15 mouse cellular contexts compared by ENCODE assay signal in genomic region chr8:57457152-57457551, GRCm38 (mm10). TPM values are rescaled to one million over a fixed set of nuclear protein-coding genes. Genes with fewer than 3 reads are reported as not detected.
DNase-seq lines count a peak whose midpoint lies in the region; ATAC-seq and TF ChIP-seq lines count a peak whose summit lies in the region.
"Had no signal": no experiment of that assay in that cellular context is flagged by ENCODE, and none has a peak within 500 bp of the region (broad histone marks: within the 10 kb centered on the region; RNA-seq: fewer than 3 reads in every experiment).

No protein-coding gene starts in this region.

- peak; percentile 73 for DNase-seq in forebrain, embryonic 14.5 days (ENCODE audit: low spot score)
- no peak for DNase-seq in forebrain, embryonic 10.5 days (ENCODE audit: extremely low spot score, low spot score)
- DNase-seq in kidney, adult 2 months = peak; percentile 37
- no peak for DNase-seq in kidney, postnatal 10 days
- DNase-seq in brain, adult 2 months (ENCODE audit: low read depth, low spot score) = peak; percentile 49
- peak; percentile 58 for DNase-seq in layer of hippocampus, adult 9-11 months
- DNase-seq in adrenal gland, adult 2 months = no peak
- no peak for DNase-seq in cerebellum, adult 9-11 months
- DNase-seq: cerebellum, postnatal 14 days; gastrocnemius, postnatal 14 days; thymus, adult 18-20 months had no signal

- no peak overlapping the region for H3K4me3 ChIP-seq in forebrain, embryonic 14.5 days (ENCODE audit: low read depth, low read length)
- H3K4me3 ChIP-seq in forebrain, embryonic 10.5 days = no peak overlapping the region
- H3K4me3 ChIP-seq in kidney, adult 2 months (ENCODE audit: insufficient read depth, low read depth, low read length) = no peak overlapping the region
- H3K4me3 ChIP-seq: embryonic facial prominence, embryonic 13.5 days had no signal

- H3K4me1 ChIP-seq in forebrain, embryonic 14.5 days (ENCODE audit: control insufficient read depth, insufficient read depth, low read length) = peaks cover 3% of the 10 kb centered on the region; the same call in 1 of the 2 replicates
- H3K4me1 ChIP-seq in forebrain, embryonic 10.5 days = no peaks in the 10 kb centered on the region
- H3K4me1 ChIP-seq in kidney, adult 2 months (ENCODE audit: control insufficient read depth, insufficient read depth, low read length) = peaks cover 4% of the 10 kb centered on the region; the same call in 1 of the 2 replicates
- H3K4me1 ChIP-seq: embryonic facial prominence, embryonic 13.5 days had no signal

- WGBS in forebrain, embryonic 14.5 days = 57% methylated on average over 6 of the region's 6 CpGs
- WGBS in forebrain, embryonic 10.5 days = 93% methylated on average over 6 of the region's 6 CpGs
- WGBS in kidney, adult 2 months = 74% methylated on average over 6 of the region's 6 CpGs

- no peak for TF ChIP-seq POLR2A in kidney, adult 2 months (IDR thresholded peaks at IDR 0.05; ENCODE audit: low read depth, low read length)

- H3K9ac ChIP-seq in forebrain, embryonic 14.5 days (ENCODE audit: low read length) = no peak overlapping the region
- H3K9ac ChIP-seq: embryonic facial prominence, embryonic 13.5 days had no signal

- no peak overlapping the region for H3K4me2 ChIP-seq in forebrain, embryonic 14.5 days (ENCODE audit: low read length)
- H3K4me2 ChIP-seq: embryonic facial prominence, embryonic 13.5 days had no signal

- H3K36me3 ChIP-seq in forebrain, embryonic 14.5 days (ENCODE audit: control insufficient read depth, insufficient read depth, low read length) = no peaks in the 10 kb centered on the region
- H3K36me3 ChIP-seq in forebrain, embryonic 10.5 days (replicated peaks) = no peaks in the 10 kb centered on the region
- H3K36me3 ChIP-seq in kidney, adult 2 months (ENCODE audit: control insufficient read depth, insufficient read depth, low read length) = no peaks in the 10 kb centered on the region
- H3K36me3 ChIP-seq: embryonic facial prominence, embryonic 13.5 days had no signal

- no peaks in the 10 kb centered on the region for H3K27me3 ChIP-seq in forebrain, embryonic 14.5 days (replicated peaks; ENCODE audit: control insufficient read depth, insufficient read depth, low read length)
- H3K27me3 ChIP-seq in forebrain, embryonic 10.5 days (ENCODE audit: poor library complexity, severe bottlenecking) = no peaks in the 10 kb centered on the region
- no peaks in the 10 kb centered on the region for H3K27me3 ChIP-seq in kidney, adult 2 months (replicated peaks; ENCODE audit: control insufficient read depth, insufficient read depth, low read length)
- H3K27me3 ChIP-seq: embryonic facial prominence, embryonic 13.5 days had no signal

- H3K9me3 ChIP-seq in forebrain, embryonic 14.5 days (replicated peaks; ENCODE audit: control insufficient read depth, low read length) = no peaks in the 10 kb centered on the region; the same call in 1 of the 2 replicates
- H3K9me3 ChIP-seq in forebrain, embryonic 10.5 days = no peaks in the 10 kb centered on the region
- H3K9me3 ChIP-seq: embryonic facial prominence, embryonic 13.5 days had no signal

- H3K27ac ChIP-seq in forebrain, embryonic 14.5 days (ENCODE audit: low read depth, low read length) = 0 out of 2 replicates have a peak overlapping the region, but pooled peaks have one; percentile 11
- no peak overlapping the region for H3K27ac ChIP-seq in forebrain, embryonic 10.5 days
- no peak overlapping the region for H3K27ac ChIP-seq in kidney, adult 2 months (ENCODE audit: insufficient read depth, low read depth, low read length)

- ATAC-seq in forebrain, embryonic 14.5 days = peak; percentile 72
- ATAC-seq: intestine, embryonic 16.5 days had no signal

- no peak for TF ChIP-seq CTCF in kidney, adult 2 months (conservative IDR thresholded peaks at IDR 0.05; ENCODE audit: insufficient read depth, insufficient read length, low read depth, low read length)

RNA-seq across cellular contexts. Expression of gene Scrg1, which starts 1.4 kb away (rescaled TPM):
- polyA plus RNA-seq in forebrain, embryonic 14.5 days (2014; fragmentation: Nextera tagmentation; extraction: Ambion mirVana) = 6.9 and 10.1 TPM in 2 replicates
- polyA plus RNA-seq in forebrain, embryonic 10.5 days (2016; fragmentation: Nextera tagmentation; extraction: Ambion mirVana) = not detected in 2 replicates
- polyA plus RNA-seq in kidney, adult 2 months (2012; rRNA removed) = 0.68 and 1.2 TPM in 2 replicates
- under 1 TPM in 1 of 2 experiments, not detected in 1; 0.45 TPM for total RNA-seq in adrenal gland, adult 2 months (2021)
- 0.22 TPM in 1 of 2 replicates, not detected in the other for polyA plus RNA-seq in adrenal gland, adult 2 months (2012; rRNA removed)
- total RNA-seq: gastrocnemius, postnatal 14 days; heart, postnatal 10 days; megakaryocyte-erythroid progenitor cell, adult 5-6 weeks had no signal

RNA-seq across cellular contexts. Expression of gene Sap30, which starts 30.5 kb away (rescaled TPM):
- 87.4 and 91.1 TPM in 2 replicates for polyA plus RNA-seq in forebrain, embryonic 14.5 days (2014; fragmentation: Nextera tagmentation; extraction: Ambion mirVana)
- 83.3 and 91.6 TPM in 2 replicates for polyA plus RNA-seq in forebrain, embryonic 10.5 days (2016; fragmentation: Nextera tagmentation; extraction: Ambion mirVana)
- polyA plus RNA-seq in kidney, adult 2 months (2012; rRNA removed) = 26.6 and 35.1 TPM in 2 replicates
- total RNA-seq in adrenal gland, adult 2 months (2021) = 10 to 100 TPM; 13.3 to 13.7 TPM
- 8.9 and 12.9 TPM in 2 replicates for polyA plus RNA-seq in adrenal gland, adult 2 months (2012; rRNA removed)

RNA-seq across cellular contexts. Expression of gene Hmgb2, which starts 54.6 kb away (rescaled TPM):
- polyA plus RNA-seq in forebrain, embryonic 14.5 days (2014; fragmentation: Nextera tagmentation; extraction: Ambion mirVana) = 186 and 201 TPM in 2 replicates
- polyA plus RNA-seq in forebrain, embryonic 10.5 days (2016; fragmentation: Nextera tagmentation; extraction: Ambion mirVana) = 671 and 721 TPM in 2 replicates
- polyA plus RNA-seq in kidney, adult 2 months (2012; rRNA removed) = 4.2 and 6.8 TPM in 2 replicates
- 10 to 100 TPM in 1 of 2 experiments, 1 to 10 TPM in 1; 5.6 to 14.2 TPM for total RNA-seq in adrenal gland, adult 2 months (2021)
- 1.8 and 2.1 TPM in 2 replicates for polyA plus RNA-seq in adrenal gland, adult 2 months (2012; rRNA removed)

Comparison
In these comparisons a context has a peak if more than half of its experiments do, and no peak if none do; other contexts are left out.
1. DNase-seq: peak in forebrain, embryonic 14.5 days (single experiment), kidney, adult 2 months (single experiment), brain, adult 2 months (single experiment) and layer of hippocampus, adult 9-11 months (single experiment); none in forebrain, embryonic 10.5 days (single experiment), kidney, postnatal 10 days (single experiment), adrenal gland, adult 2 months (single experiment) and cerebellum, adult 9-11 months (single experiment).
2. RNA of gene Hmgb2, which starts 54.6 kb away (polyA plus RNA-seq): 671 to 721 TPM in forebrain, embryonic 10.5 days and 186 to 201 TPM in forebrain, embryonic 14.5 days; 4.2 to 6.8 TPM in kidney, adult 2 months and 1.8 to 2.1 TPM in adrenal gland, adult 2 months; every median in the first group is over 10 times any median in the second.